Mouse (Mus musculus) liver, postnatal 0 days (tissue): ENCODE measurements around the gene Pla2g16. TPM values are rescaled to one million over a fixed set of nuclear protein-coding genes. Genes with fewer than 3 reads are reported as not detected.

Experiments
- ATAC-seq: fragments of 200-750 bp; cut with Nextera tagmentation; 2 replicates; pipeline ENCODE4 v1.8.0; 2017; ENCODE audit warnings: mild to moderate bottlenecking, moderate library complexity
- DNase-seq: peaks from one replicate; pipeline ENCODE4 v3.0.0-alpha.2; 2016
- H3K27ac ChIP-seq: fragments of 300-500 bp; sonication (generic); 2 replicates; pipeline ENCODE4 v1.5.1; 2014; ENCODE audit warnings: antibody characterized with exemption, moderate library complexity, mild to moderate bottlenecking, low read depth
- H3K27me3 ChIP-seq: fragments of 300-500 bp; sonication (generic); 2 replicates; pipeline ENCODE4 v1.6.1; 2014; ENCODE audit warnings: low read length, control low read depth, mixed read lengths; ENCODE audit not compliant: insufficient read depth
- H3K36me3 ChIP-seq: fragments of 300-500 bp; sonication (generic); replicated peaks from 2 replicates; pipeline ENCODE4 v1.6.1; 2014; ENCODE audit warnings: mild to moderate bottlenecking, control low read depth, low read length, moderate library complexity, mixed read lengths; ENCODE audit not compliant: insufficient read depth
- H3K4me1 ChIP-seq: fragments of 300-500 bp; sonication (generic); 2 replicates; pipeline ENCODE4 v1.6.1; 2014; ENCODE audit warnings: antibody characterized with exemption, mild to moderate bottlenecking, control low read depth; ENCODE audit not compliant: insufficient read depth
- H3K4me2 ChIP-seq: fragments of 300-500 bp; sonication (generic); 2 replicates; pipeline ENCODE4 v1.6.1; 2014; ENCODE audit warnings: low read depth, mild to moderate bottlenecking, low read length, moderate library complexity, mixed read lengths
- H3K4me3 ChIP-seq: fragments of 300-500 bp; sonication (generic); 2 replicates; pipeline ENCODE4 v1.5.1; 2014; ENCODE audit warnings: low read depth, low read length
- H3K9ac ChIP-seq: fragments of 300-500 bp; sonication (generic); replicated peaks from 2 replicates; pipeline ENCODE4 v1.6.1; 2014; ENCODE audit warnings: mild to moderate bottlenecking, moderate library complexity
- H3K9me3 ChIP-seq: fragments of 300-500 bp; sonication (generic); 2 replicates; pipeline ENCODE4 v1.6.1; 2016; ENCODE audit warnings: mild to moderate bottlenecking, control low read depth, low read length, mixed read lengths
- CTCF ChIP-seq: sonication (generic); IDR thresholded peaks from 2 replicates; pipeline ENCODE4 v1.5.1; 2016; ENCODE audit warnings: antibody characterized with exemption, low read depth
- EP300 ChIP-seq: IDR thresholded peaks from 2 replicates; pipeline ENCODE4 v1.6.1; 2016; ENCODE audit warnings: antibody characterized with exemption, low read depth, mild to moderate bottlenecking
- WGBS: fragments of 180-500 bp; shearing (Covaris S2); extraction: QIAGEN DNeasy Blood & Tissue Kit; methylation state at CpG from one replicate; pipeline ENCODE4 v1.1.7; 2014; ENCODE audit not compliant: insufficient replicate concordance; 5-methylcytosine and 5-hydroxymethylcytosine counted together
- polyA plus RNA-seq: library from polyadenylated mRNA; unstranded; fragments of >200 nt; fragmentation: Nextera tagmentation; extraction: Ambion mirVana; gene quantifications from 2 replicates; pipeline ENCODE4 v1.2.1, GENCODE M21; 2015

Pla2g16 gene
- polyA plus RNA-seq, 1 experiment from 2014 or later, result 16.0 TPM

GRCm38 (mm10) chr19:7524879-7525278 lies 32.4 kb upstream of the Pla2g16 start:
- TF ChIP-seq CTCF, result no peak
- no peak for TF ChIP-seq EP300
- H3K36me3 ChIP-seq, result peaks cover 46% of the 10 kb centered on the region
- H3K4me3 ChIP-seq, result no peak overlapping the region
- no peak overlapping the region for H3K4me2 ChIP-seq
- DNase-seq, result no peak
- no peaks in the 10 kb centered on the region for H3K9me3 ChIP-seq
- no peak overlapping the region for H3K9ac ChIP-seq
- no peak overlapping the region for H3K27ac ChIP-seq
- no peak for ATAC-seq
- WGBS, result 91% methylated on average over 3 of the region's 3 CpGs
- H3K4me1 ChIP-seq, result no peaks in the 10 kb centered on the region
- H3K27me3 ChIP-seq, result no peaks in the 10 kb centered on the region

- DNase-seq (peak; percentile 65), ATAC-seq (no peak)
- H3K4me2 ChIP-seq, result no peak overlapping the region
- no peaks in the 10 kb centered on the region for H3K9me3 ChIP-seq
- no peak overlapping the region for H3K4me3 ChIP-seq
- no peaks in the 10 kb centered on the region for H3K4me1 ChIP-seq
- WGBS, result 55% methylated on average over 7 of the region's 7 CpGs
- no peak overlapping the region for H3K9ac ChIP-seq
- no peaks in the 10 kb centered on the region for H3K27me3 ChIP-seq
- peaks cover 57% of the 10 kb centered on the region for H3K36me3 ChIP-seq
- TF ChIP-seq EP300, result no peak
- TF ChIP-seq CTCF, result peak; percentile 86
- no peak overlapping the region for H3K27ac ChIP-seq
Measured at GRCm38 (mm10) chr19:7528639-7529428, 28.4 kb upstream of the Pla2g16 start.

GRCm38 (mm10) chr19:7531906-7532305 lies 25.4 kb upstream of the Pla2g16 start:
- TF ChIP-seq EP300 (no peak), CTCF (no peak)
- Histone ChIP-seq H3K27me3 (no peaks in the 10 kb centered on the region), H3K4me2 (no peak overlapping the region), H3K9me3 (no peaks in the 10 kb centered on the region), H3K36me3 (peaks cover 43% of the 10 kb centered on the region), H3K4me3 (no peak overlapping the region), H3K27ac (no peak overlapping the region), H3K9ac (no peak overlapping the region), H3K4me1 (no peaks in the 10 kb centered on the region)
- no peak for ATAC-seq
- no peak for DNase-seq
- WGBS, result 91% methylated on average over 5 of the region's 5 CpGs

DNA sequence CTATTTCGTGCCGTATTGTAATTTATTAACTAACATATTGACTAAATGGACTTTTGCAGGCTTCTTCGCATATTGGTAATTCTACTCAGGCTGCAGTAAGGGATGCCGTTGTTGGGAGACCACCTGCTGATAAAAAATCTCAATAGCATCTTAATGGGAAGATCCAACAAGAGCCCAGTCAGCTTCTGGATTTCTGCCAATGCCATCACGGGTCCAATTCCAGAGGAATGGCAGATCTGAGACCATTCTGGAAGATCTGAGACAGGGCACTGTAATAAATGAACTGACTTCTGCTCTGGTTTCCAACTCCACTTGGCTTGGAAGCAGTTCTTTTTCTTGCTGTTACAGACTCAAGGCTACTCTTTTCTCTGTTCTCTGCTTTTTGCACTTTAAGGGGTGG lies 23.4 kb upstream of the Pla2g16 start:
- no peaks in the 10 kb centered on the region for H3K4me1 ChIP-seq
- WGBS, result 72% methylated on average over 5 of the region's 5 CpGs
- peaks cover 42% of the 10 kb centered on the region for H3K36me3 ChIP-seq

DNA sequence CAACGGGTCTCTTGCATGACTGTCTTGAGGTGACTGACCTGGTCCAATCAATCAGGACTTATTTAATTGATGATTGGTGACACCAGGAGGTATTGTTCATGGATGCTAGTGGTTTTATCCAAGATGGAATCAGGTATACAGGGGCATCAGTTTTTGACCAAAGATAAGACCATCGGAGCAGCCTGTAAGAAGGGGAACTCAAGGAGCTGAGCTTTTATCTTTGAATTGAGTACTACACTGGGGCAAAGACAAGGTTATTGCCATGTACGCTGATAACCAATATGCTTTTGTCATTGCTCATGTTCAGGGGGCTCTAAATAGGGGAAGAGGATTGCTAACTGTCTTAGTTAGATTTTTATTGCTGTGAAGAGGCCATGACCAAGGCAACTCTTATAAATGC lies 8.3 kb upstream of the Pla2g16 start:
- TF ChIP-seq EP300 (no peak), CTCF (no peak)
- H3K27ac ChIP-seq, result no peak overlapping the region
- no peaks in the 10 kb centered on the region for H3K36me3 ChIP-seq
- no peak overlapping the region for H3K9ac ChIP-seq
- DNase-seq (no peak), ATAC-seq (no peak)
- H3K4me3 ChIP-seq, result no peak overlapping the region
- no peak overlapping the region for H3K4me2 ChIP-seq
- whole genome bisulfite sequencing, result 83% methylated on average over 3 of the region's 3 CpGs
- H3K4me1 ChIP-seq, result peaks cover 12% of the 10 kb centered on the region
- H3K27me3 ChIP-seq, result no peaks in the 10 kb centered on the region
- no peaks in the 10 kb centered on the region; the same call in 1 of the 2 replicates for H3K9me3 ChIP-seq

More for the DNA sequence above, 23.4 kb upstream of the Pla2g16 start:
- TF ChIP-seq CTCF (no peak), EP300 (no peak)
- ATAC-seq (no peak), DNase-seq (no peak)
- no peak overlapping the region for H3K4me2 ChIP-seq
- no peak overlapping the region for H3K27ac ChIP-seq
- H3K4me3 ChIP-seq, result no peak overlapping the region
- H3K9ac ChIP-seq, result no peak overlapping the region
- H3K27me3 ChIP-seq, result no peaks in the 10 kb centered on the region
- no peaks in the 10 kb centered on the region for H3K9me3 ChIP-seq

GRCm38 (mm10) chr19:7551550-7552300 lies 5.5 kb upstream of the Pla2g16 start:
- 0 out of 2 replicates have a peak overlapping the region, but pooled peaks have one; percentile 26 for H3K9ac ChIP-seq
- WGBS, result 28% methylated on average over 4 of the region's 4 CpGs
- TF ChIP-seq EP300 (peak; percentile 88), CTCF (no peak)
- H3K9me3 ChIP-seq, result no peaks in the 10 kb centered on the region
- H3K4me3 ChIP-seq, result no peak overlapping the region
- H3K27ac ChIP-seq, result peak overlapping the region; percentile 64
- H3K36me3 ChIP-seq, result no peaks in the 10 kb centered on the region
- DNase-seq (peak; percentile 23), ATAC-seq (peak; percentile 90)
- peaks cover 12% of the 10 kb centered on the region for H3K4me1 ChIP-seq
- H3K4me2 ChIP-seq, result peak overlapping the region; percentile 42; the same call in 1 of the 2 replicates
- H3K27me3 ChIP-seq, result no peaks in the 10 kb centered on the region
